Mouse (Mus musculus): ENCODE data around the gene Zfp950. TPM values are rescaled to one million over a fixed set of nuclear protein-coding genes. Genes with fewer than 3 reads are reported as not detected.

Gene Zfp950
- polyA plus RNA-seq, 1 experiment = 4.1 TPM

DNA sequence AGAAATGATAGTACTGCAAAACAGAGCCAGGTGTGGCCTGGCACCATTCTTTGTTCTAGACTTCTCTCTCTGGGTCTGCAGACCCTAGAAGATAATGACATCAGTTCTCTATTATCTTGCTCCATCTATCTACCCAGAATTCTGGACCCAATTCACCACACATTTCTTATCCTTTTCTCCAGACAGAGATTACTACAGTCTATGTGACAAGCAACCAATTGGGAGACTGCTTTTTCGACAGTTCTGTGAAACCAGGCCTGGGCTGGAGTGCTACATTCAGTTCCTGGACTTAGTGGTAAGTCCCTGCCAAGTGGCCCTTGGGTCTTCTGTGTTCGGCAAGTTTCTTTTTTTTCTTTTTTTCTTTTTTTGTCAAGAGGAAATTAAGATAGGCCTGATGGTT lies 109.1 kb downstream of the Zfp950 start:
- Histone ChIP-seq H3K4me3 (no peak overlapping the region), H3K27me3 (ENCODE audit: control insufficient read depth, insufficient read depth, insufficient read length) (no peaks in the 10 kb centered on the region), H3K4me2 (ENCODE audit: low read depth) (no peak overlapping the region), H3K79me2 (ENCODE audit: control insufficient read depth, insufficient read depth) (no peaks in the 10 kb centered on the region), H3K36me3 (ENCODE audit: control insufficient read depth, insufficient read depth) (no peaks in the 10 kb centered on the region), H3ac (ENCODE audit: control insufficient read depth, insufficient read length) (no peak overlapping the region)
- TF ChIP-seq POLR2AphosphoS2 (IDR thresholded peaks at IDR 0.05; ENCODE audit: insufficient read length, low read depth) (no peak), E2F4 (IDR thresholded peaks at IDR 0.05; ENCODE audit: insufficient read depth) (no peak), MAX (IDR thresholded peaks at IDR 0.05; ENCODE audit: low read depth) (no peak), TCF12 (IDR thresholded peaks at IDR 0.05; ENCODE audit: insufficient read depth, poor library complexity, severe bottlenecking) (no peak), MYOD1 (IDR thresholded peaks at IDR 0.05; ENCODE audit: control insufficient read depth in 1 of 3, insufficient read length in 2 of 3, low read depth in 2 of 3) (no peak), USF1 (IDR thresholded peaks at IDR 0.05; ENCODE audit: low read depth) (no peak), MYOG (IDR thresholded peaks at IDR 0.05; ENCODE audit: control insufficient read depth in 1 of 3, insufficient read depth in 1 of 3, insufficient read length in 2 of 3, low read depth in 2 of 3) (no peak), TCF3 (IDR thresholded peaks at IDR 0.05; ENCODE audit: insufficient read length, low read depth) (no peak)

GRCm38 (mm10) chr19:61021939-61022566 lies 118.6 kb downstream of the Zfp950 start:
- Histone ChIP-seq H3K79me2 (ENCODE audit: control insufficient read depth, insufficient read depth) (no peaks in the 10 kb centered on the region), H3K4me2 (ENCODE audit: low read depth) (no peak overlapping the region), H3ac (ENCODE audit: control insufficient read depth, insufficient read length) (no peak overlapping the region), H3K27me3 (ENCODE audit: control insufficient read depth, insufficient read depth, insufficient read length) (no peaks in the 10 kb centered on the region), H3K36me3 (ENCODE audit: control insufficient read depth, insufficient read depth) (no peaks in the 10 kb centered on the region), H3K4me3 (no peak overlapping the region)
- TF ChIP-seq MAX (IDR thresholded peaks at IDR 0.05; ENCODE audit: low read depth) = no peak
- no peak for TF ChIP-seq SRF (IDR thresholded peaks at IDR 0.05; ENCODE audit: control insufficient read depth, insufficient read length, low read depth)
- no peak for TF ChIP-seq MYOG (IDR thresholded peaks at IDR 0.05; ENCODE audit: control insufficient read depth in 1 of 3, insufficient read depth in 1 of 3, insufficient read length in 2 of 3, low read depth in 2 of 3)
- no peak for TF ChIP-seq E2F4 (IDR thresholded peaks at IDR 0.05; ENCODE audit: insufficient read depth)
- TF ChIP-seq TCF12 (IDR thresholded peaks at IDR 0.05; ENCODE audit: insufficient read depth, poor library complexity, severe bottlenecking) = no peak
- no peak for TF ChIP-seq POLR2AphosphoS2 (IDR thresholded peaks at IDR 0.05; ENCODE audit: insufficient read length, low read depth)
- TF ChIP-seq MYOD1 (IDR thresholded peaks at IDR 0.05; ENCODE audit: control insufficient read depth in 1 of 3, insufficient read length in 2 of 3, low read depth in 2 of 3) = no peak
- no peak for TF ChIP-seq USF1 (IDR thresholded peaks at IDR 0.05; ENCODE audit: low read depth)
- TF ChIP-seq TCF3 (IDR thresholded peaks at IDR 0.05; ENCODE audit: insufficient read length, low read depth) = no peak
- no peak for TF ChIP-seq POLR2A (IDR thresholded peaks at IDR 0.05; ENCODE audit: insufficient read length, low read depth)
- no peak for TF ChIP-seq CEBPB (IDR thresholded peaks at IDR 0.05; ENCODE audit: insufficient read depth, poor library complexity, severe bottlenecking)
- no peak for TF ChIP-seq REST (IDR thresholded peaks at IDR 0.05; ENCODE audit: insufficient read depth, insufficient read length)

- Histone ChIP-seq H3K27me3 (ENCODE audit: control insufficient read depth, insufficient read depth, insufficient read length) (no peaks in the 10 kb centered on the region), H3K79me2 (ENCODE audit: control insufficient read depth, insufficient read depth) (no peaks in the 10 kb centered on the region)
Measured at GRCm38 (mm10) chr19:61021502-61021901, 119.1 kb downstream of the Zfp950 start.

GRCm38 (mm10) chr19:61017477-61018266 lies 123.0 kb downstream of the Zfp950 start:
- TF ChIP-seq MYOD1 (IDR thresholded peaks at IDR 0.05; ENCODE audit: control insufficient read depth in 1 of 3, insufficient read length in 2 of 3, low read depth in 2 of 3) (no peak), USF1 (IDR thresholded peaks at IDR 0.05; ENCODE audit: low read depth) (no peak), CEBPB (IDR thresholded peaks at IDR 0.05; ENCODE audit: insufficient read depth, poor library complexity, severe bottlenecking) (no peak), REST (IDR thresholded peaks at IDR 0.05; ENCODE audit: insufficient read depth, insufficient read length) (no peak), TCF12 (IDR thresholded peaks at IDR 0.05; ENCODE audit: insufficient read depth, poor library complexity, severe bottlenecking) (no peak), MAX (IDR thresholded peaks at IDR 0.05; ENCODE audit: low read depth) (no peak), TCF3 (IDR thresholded peaks at IDR 0.05; ENCODE audit: insufficient read length, low read depth) (no peak), E2F4 (IDR thresholded peaks at IDR 0.05; ENCODE audit: insufficient read depth) (no peak), POLR2AphosphoS2 (IDR thresholded peaks at IDR 0.05; ENCODE audit: insufficient read length, low read depth) (no peak), POLR2A (IDR thresholded peaks at IDR 0.05; ENCODE audit: insufficient read length, low read depth) (no peak), MYOG (IDR thresholded peaks at IDR 0.05; ENCODE audit: control insufficient read depth in 1 of 3, insufficient read depth in 1 of 3, insufficient read length in 2 of 3, low read depth in 2 of 3) (no peak), SRF (IDR thresholded peaks at IDR 0.05; ENCODE audit: control insufficient read depth, insufficient read length, low read depth) (no peak)
- Histone ChIP-seq H3K36me3 (ENCODE audit: control insufficient read depth, insufficient read depth) (no peaks in the 10 kb centered on the region), H3ac (ENCODE audit: control insufficient read depth, insufficient read length) (no peak overlapping the region), H3K79me2 (ENCODE audit: control insufficient read depth, insufficient read depth) (no peaks in the 10 kb centered on the region), H3K27me3 (ENCODE audit: control insufficient read depth, insufficient read depth, insufficient read length) (no peaks in the 10 kb centered on the region), H3K4me2 (ENCODE audit: low read depth) (no peak overlapping the region), H3K4me3 (no peak overlapping the region)

More at GRCm38 (mm10) chr19:61021502-61021901, 119.1 kb downstream of the Zfp950 start:
- Histone ChIP-seq H3K36me3 (ENCODE audit: control insufficient read depth, insufficient read depth) (no peaks in the 10 kb centered on the region), H3K4me3 (no peak overlapping the region), H3ac (ENCODE audit: control insufficient read depth, insufficient read length) (no peak overlapping the region), H3K4me2 (ENCODE audit: low read depth) (no peak overlapping the region)
- TF ChIP-seq TCF12 (IDR thresholded peaks at IDR 0.05; ENCODE audit: insufficient read depth, poor library complexity, severe bottlenecking) (no peak), POLR2A (IDR thresholded peaks at IDR 0.05; ENCODE audit: insufficient read length, low read depth) (no peak), MAX (IDR thresholded peaks at IDR 0.05; ENCODE audit: low read depth) (no peak), CEBPB (IDR thresholded peaks at IDR 0.05; ENCODE audit: insufficient read depth, poor library complexity, severe bottlenecking) (no peak), E2F4 (IDR thresholded peaks at IDR 0.05; ENCODE audit: insufficient read depth) (no peak), USF1 (IDR thresholded peaks at IDR 0.05; ENCODE audit: low read depth) (no peak), MYOG (IDR thresholded peaks at IDR 0.05; ENCODE audit: control insufficient read depth in 1 of 3, insufficient read depth in 1 of 3, insufficient read length in 2 of 3, low read depth in 2 of 3) (no peak), SRF (IDR thresholded peaks at IDR 0.05; ENCODE audit: control insufficient read depth, insufficient read length, low read depth) (no peak), TCF3 (IDR thresholded peaks at IDR 0.05; ENCODE audit: insufficient read length, low read depth) (no peak), MYOD1 (IDR thresholded peaks at IDR 0.05; ENCODE audit: control insufficient read depth in 1 of 3, insufficient read length in 2 of 3, low read depth in 2 of 3) (no peak)

Data from myocyte (in vitro differentiated cells).